Mouse (Mus musculus) thymus, postnatal 0 days (tissue): ENCODE results near the gene Gp1bb. TPM values are rescaled to one million over a fixed set of nuclear protein-coding genes. Genes with fewer than 3 reads are reported as not detected.

Experiments used
- DNase-seq: peaks from one replicate; pipeline ENCODE4 v3.0.0-alpha.2; 2015; ENCODE audit warnings: low spot score
- polyA plus RNA-seq: library from polyadenylated mRNA; unstranded; fragments of >200 nt; fragmentation: Nextera tagmentation; extraction: Ambion mirVana; gene quantifications from 2 replicates; pipeline ENCODE4 v1.2.1, GENCODE M21; 2015

Gp1bb gene
- polyA plus RNA-seq, 1 experiment from 2014 or later = 0.78 TPM

DNA sequence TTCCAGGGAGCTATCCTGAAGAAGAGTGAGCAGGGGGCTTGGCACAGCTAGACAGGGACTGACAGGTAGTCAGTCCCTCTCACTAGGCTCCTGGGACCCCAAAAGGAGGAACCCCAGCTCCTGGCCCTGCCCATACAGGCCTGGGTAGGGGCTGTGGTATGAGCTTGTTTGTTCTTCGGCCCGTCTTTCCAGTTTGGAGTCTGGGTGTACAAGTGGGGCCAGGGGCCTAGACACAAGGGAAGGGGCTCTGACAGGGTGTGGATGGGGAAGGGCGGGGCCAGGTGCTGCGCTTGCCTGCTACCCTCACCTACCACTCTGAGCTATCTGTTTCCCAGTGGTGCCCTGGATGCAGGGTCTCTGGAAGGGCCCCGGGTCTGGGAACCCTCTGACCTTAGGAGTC is 16.5 kb downstream of the Gp1bb start:
- no peak for DNase-seq

DNA sequence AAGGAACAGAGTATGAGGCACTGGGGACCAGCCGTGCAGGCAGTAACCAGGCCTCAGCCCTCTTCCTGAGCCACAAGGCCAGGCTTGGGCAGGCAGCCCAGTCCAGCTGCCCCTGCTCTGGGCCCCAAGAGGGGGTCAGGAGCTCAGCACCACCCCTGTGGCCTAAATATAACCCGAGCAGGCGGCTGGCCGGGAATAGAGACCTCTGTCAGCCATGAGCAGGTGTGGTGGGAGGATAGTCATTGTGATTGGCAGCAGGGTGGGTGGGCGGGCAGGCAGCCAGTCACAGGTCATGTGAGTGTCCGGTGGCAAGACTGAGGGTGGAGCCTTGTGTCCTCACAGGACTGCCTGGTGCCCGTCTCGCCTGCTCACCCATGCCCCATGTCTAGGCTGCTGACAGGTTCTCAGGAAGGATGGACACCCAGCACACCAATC is 17.9 kb downstream of the Gp1bb start:
- DNase-seq = no peak

DNA sequence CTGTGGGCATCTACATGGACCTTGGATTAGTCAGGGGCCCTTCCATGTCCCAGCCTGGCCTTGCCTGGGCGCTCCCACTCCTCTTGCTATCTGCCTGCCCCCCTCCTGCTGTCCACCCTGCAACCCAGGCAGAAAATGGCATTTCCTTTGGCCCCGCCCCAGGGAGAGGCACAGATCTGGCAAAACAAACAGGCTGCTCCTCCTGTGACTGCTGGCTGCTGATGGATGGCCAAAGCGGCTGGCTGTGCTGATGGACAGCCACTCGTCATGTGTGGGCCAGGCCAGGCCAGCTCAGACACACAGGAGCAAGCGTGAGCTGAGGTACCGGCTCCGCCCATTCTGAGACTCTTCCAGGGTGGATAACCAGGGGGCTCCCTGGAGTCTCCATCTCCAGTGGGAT is 20.8 kb downstream of the Gp1bb start:
- no peak for DNase-seq

DNA sequence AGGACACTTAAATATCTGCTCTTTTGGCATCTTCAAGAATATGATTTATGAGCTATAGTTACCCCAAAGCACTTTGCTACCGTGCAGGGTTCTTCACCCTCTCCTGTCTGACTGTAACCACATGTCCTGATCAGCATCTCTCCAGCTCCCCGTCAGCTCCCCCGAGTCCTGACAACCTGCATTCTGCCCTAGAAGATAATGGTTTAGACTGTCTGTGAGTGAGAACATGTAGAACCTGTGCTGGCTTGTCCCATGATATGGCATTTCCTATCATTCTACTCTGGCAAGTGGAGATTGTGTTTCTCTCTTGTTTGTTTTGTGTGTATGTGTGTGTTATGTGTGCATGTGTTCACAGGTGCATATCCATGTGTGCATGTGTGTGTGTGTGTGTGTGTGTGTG is 24.2 kb downstream of the Gp1bb start:
- DNase-seq = no peak

DNA sequence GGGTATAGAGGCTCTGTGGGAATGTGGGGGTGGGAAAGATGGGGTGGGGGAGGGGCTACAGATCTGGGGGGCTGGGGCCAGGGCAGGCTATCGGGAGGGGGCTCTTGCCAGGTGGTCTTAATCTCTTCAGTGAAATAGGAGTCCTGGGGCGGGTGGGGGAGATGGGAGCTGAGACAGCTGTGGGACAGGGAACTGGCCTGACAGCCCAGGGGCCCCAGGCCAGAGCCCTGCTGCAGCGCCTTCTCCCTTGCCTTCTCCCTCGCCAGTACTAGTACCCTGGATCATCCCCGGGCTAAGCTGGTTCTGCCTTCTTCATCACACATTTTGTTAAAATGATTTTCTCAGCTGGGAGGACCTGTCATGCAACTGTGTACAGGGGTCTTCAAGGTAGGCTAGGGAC is 25.9 kb downstream of the Gp1bb start:
- DNase-seq = no peak

DNA sequence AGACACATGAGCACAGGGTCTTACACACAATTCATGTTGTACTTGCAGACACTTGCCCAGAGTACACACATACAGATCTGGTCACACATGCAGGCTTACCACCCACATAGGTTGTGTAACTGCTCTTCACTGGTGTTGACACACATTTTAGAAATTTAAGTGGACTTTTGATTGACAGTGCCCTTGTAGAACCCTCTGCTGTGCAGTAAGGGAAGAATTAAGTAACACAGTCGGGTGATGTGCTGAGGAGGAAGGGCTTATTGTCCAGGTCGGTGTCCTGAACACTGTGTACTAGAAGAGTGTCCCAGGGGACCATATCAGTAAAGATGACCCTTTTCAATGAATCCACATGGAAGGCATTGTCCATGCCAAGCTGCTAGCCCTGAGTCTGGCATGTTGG is 28.3 kb downstream of the Gp1bb start:
- no peak for DNase-seq

DNA sequence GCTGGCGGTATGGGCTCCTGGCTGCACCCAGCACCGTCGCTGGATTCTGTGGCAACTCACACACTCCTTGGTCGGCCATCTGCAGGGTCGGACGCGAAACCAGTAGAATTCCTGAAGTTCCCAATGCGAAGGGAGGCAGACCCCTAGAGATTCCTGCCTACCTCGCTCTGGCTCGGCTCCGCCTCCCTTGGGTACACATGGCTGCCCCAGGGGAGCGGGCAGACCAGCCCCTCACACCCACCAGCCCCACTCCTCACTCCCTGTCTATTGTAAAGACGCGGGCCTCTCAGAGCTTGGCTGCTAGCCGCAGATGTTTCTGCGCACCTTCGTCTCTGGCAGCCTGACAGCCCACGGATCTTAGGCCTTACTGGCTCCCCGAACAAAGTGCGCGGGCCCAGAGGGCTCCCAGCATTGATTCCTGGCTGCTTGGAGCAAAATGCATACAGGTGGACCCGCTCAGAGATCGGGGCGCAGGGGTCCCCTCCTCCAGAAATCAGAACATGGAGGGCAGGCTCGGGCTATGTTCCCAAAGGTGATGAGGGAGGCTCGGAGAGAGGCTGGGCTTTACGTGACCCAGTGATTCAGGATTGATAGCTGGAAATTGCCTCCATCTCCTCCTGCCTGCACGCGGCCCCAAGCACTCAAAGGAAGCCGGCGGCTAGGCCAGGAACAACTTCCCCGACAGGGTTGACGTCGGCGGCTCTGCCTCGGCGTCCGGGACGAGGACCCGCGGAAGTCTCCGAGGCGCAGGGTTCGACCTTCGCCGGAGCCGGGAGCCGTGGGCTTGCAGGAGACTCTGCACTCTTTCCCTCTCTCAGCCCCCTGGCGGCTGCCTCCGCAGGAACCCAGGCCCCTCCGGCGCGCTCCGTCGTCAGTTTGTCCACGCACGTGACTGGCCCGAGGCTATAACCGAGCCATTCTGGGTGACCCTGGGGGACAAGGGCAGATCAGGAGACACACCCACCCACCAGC is 30.9 kb downstream of the Gp1bb start:
- DNase-seq = peak; percentile 44

DNA sequence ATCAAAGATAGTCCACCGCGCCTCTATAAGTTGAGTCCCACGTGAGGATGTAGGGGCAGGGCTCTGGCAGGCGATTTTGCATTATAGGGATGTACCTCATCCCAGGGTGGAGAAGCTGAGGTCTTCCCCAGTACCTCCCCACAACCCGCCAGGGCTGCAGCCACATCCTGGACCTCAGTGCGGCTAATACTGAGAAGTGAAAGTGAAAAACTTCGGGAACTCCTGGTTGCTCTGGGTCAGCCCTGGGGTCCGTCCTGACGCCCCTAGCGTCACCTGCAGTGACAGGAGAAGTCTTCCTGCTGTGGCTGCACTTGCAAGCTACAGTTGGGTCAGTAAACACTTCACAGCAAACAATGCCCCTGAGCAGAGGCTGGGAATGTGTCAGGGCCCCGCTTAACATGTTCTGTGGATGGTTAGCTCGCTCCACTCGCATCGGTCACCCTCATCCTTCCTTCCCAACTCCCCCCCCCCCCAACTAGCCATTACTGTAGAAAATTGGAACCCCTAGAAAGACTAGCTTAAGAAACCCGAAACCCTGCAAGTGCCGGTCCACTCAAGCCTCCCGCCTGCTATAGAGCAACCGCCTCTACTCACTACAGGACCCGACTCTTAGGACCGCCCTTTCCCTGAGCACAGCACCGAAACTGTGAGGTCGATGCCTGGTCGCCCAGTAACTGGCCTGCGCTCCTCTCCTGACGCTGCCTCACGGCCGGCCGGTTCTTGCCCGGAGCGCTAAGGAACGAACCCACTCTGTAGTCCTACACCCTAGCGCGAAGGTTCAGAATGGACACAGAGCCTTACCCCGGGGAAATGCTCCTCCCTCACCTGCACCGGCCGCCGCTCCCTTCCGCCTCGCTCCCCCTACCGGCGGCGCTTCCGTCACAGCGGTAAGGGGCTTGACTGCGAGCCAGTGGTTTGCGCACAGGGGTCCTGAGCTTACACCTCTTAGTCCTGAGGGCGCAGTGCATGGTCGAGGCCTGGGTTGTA is 32.1 kb downstream of the Gp1bb start, which contains the start of gene Tbx1:
Tbx1 (minus strand) TSS at position 868 of the 987 bp plus-strand sequence.
- peak; percentile 70 for DNase-seq

DNA sequence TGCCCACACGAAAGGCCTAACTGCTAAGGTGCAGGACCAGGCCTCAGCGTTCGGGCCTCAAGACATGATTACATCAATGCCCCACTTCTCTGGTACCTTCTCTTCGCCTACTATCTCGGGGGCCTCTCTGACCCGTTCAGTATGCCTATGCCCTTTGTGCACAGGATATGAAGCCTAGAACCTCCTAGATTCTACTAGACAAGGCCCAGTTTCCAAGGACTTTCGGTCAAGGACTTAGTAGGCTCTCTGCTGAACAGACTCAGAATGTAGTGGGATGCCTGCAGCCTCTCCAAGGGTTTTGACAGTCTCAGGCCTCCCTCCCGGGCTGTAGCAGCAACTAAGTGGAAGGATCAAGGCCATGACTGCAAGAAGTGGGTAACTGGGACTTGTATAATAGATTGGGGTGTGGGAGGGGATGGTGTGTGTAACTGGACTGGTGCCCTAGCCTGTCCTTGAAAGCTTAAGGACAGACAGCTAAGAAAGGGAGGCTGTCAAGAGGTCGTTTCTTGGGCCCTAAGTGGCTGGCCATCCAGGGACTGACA is 33.1 kb downstream of the Gp1bb start:
- DNase-seq = no peak

DNA sequence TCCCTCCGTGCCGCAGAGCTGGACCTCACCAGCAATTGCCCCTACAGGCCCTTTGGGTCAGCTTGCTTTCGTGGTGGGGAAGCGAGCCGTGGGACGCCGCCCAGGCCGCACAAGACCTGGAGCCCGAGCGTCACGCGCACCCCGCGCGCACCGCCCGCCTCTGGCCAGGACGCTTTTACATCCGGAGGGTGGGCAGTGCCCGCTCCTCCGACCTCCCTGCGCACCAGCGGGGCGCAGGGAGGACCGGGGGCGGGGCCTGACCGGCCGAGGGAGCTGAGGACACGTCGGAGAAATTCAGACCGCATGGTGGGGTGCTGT is 33.5 kb downstream of the Gp1bb start:
- no peak for DNase-seq

DNA sequence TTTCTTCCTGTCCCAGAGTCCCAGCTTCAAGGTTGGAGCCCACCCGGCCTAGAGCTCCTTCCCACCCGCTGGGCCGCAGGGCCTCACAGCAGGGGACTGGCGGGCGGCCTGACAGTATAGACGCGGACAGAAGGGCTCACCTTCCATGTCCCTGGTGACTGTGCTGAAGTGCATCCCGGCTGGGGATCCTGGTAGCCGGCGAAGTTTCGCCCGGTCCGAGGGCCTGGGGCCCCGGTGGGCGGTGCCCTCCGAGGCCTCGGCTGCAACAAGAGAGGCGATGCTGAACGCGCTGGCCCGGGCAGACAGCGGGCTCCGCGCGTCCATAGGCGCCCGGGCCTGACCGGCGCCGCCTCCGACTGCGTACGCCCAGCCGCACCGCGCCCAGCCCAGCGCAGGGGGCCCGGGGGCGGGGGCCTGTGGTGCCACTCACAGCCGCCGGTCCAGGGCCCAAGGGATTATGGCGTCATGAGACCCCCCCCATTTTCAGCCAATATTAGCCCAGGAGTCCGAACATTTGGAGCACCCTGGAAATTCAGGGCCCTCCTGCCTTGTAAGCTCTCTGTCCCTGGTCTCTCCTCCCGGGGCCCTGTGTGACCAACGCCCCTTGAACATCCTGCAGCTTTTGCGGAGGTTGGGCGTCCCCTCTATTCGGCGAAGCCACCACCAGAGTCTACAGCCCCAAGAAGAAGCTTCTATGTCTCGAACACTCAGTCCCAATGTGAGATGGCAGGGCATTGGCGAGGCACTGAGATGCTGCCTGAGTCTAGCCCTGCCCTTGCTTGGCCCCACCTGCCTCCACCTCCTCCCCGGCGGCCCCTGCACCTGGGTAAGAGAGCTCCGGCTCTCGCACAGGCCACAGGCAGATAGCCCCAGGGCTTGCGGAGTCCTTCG is 34.1 kb downstream of the Gp1bb start:
- DNase-seq = no peak

DNA sequence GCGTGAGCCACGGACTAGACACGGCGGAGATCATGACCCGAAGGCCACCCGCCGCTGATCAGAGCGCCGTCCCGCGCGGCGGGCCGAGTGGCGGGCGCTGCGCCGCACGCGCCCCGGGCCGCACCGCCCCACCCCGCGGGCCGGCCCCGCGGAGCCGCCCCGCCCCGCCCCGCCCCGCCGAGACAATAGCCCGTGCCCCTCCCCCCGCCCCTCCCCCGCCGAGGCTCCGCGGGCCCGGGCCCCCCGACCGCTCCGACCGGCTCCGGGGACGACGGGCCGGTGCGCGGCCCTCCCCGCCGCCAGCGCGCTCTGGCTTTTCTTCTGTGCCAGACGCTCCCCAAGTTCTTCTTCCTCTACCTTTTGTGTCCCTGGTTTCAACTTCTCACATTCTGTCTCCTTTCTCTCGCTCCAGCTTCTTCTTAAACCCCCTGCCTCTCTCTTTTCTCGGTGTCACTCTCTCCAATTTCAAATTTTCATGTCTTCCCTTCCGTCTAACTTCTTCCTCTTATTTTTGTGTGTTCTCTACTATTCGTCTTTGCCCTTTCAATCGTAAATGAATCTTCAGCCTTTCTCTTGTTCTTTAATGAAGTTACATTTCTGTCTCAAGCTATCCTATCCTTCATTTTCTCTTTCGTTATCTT is 35.2 kb downstream of the Gp1bb start:
- DNase-seq = no peak

DNA sequence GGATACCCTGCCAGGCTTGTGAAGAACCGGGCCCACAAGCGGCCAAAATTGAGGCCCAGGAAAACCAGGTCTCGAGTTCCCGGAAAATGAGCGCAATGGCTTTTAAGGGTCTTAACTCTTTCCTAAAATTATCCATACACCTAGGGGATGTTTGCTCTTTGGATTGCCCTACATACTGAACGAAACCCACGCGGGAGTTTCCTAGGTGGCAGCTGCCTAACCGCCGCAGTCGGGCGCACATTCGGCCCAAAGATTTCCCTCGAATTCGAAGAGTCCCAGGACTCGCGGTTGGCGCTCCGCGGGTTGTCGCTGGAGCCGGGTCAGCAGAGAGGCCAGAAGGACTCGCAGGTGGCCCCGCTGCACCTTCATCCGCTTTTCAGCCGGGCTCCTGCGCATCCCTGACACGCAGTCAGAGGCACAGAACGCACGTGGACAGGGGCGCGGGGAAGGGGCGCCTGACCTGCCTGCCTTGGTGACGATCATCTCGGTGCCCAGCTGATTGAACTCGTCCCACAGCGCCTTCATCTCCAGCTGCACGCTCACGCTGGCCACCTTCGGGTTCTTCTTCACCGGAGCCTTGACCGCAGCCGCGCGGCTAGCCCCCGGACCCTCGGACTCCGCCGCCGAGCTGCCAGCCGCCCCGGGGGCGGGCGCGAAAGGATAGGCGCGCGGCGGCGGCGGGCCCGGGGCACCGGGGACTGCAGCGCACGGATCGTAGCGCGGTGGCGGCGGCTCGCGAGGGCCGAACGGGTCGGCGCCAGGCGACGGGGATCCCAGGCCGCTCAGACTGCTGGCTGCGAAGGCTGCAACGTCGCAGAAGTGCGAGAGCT is 35.9 kb downstream of the Gp1bb start:
- no peak for DNase-seq

DNA sequence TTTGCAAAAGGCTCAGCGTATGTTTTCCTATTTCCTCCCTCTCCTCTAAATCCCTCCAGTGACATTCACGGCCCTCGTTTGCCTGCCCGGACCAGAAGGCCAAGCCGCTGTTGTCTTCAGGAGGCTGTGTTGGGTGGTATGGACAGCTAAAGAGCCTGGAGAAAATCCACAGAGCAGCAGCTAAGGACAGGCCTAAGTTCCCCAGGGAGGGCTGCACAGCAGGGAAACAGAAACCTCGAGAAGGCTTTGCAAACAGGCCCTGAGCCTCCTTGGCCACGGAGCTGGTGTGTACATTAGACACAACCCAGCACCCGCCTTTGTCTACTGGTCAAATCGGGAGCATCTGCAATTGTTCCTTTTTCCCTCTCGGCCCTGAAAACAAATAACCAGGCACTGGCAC is 36.5 kb downstream of the Gp1bb start:
- no peak for DNase-seq

DNA sequence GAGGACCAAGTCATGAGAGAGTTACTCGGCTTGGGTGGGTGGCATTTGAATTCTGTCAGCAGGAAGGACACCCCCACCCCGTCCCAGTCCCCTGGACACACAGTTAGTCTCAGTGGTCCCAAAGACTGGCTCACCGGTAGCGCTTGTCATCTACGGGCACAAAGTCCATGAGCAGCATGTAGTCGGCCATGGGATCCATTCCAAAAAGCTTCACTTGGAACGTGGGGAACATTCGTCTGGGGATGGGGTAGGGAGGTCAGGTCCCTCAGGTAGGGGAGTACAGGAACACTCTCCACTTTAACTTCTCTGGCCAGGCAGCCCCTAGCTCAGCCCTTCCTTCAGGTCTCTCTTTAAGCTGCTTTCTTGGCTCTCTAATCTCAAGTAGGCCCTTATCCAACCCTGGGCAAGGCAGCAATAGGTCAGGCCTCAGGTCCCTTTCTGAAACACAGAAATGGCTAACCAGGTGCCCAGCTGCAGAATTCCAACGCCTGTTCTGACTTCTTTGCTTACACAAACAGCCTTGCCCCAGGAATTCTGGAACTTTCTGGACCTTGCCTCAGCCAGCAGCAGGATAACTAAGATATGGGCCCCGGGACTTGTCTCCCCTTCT is 37.2 kb downstream of the Gp1bb start:
- no peak for DNase-seq

DNA sequence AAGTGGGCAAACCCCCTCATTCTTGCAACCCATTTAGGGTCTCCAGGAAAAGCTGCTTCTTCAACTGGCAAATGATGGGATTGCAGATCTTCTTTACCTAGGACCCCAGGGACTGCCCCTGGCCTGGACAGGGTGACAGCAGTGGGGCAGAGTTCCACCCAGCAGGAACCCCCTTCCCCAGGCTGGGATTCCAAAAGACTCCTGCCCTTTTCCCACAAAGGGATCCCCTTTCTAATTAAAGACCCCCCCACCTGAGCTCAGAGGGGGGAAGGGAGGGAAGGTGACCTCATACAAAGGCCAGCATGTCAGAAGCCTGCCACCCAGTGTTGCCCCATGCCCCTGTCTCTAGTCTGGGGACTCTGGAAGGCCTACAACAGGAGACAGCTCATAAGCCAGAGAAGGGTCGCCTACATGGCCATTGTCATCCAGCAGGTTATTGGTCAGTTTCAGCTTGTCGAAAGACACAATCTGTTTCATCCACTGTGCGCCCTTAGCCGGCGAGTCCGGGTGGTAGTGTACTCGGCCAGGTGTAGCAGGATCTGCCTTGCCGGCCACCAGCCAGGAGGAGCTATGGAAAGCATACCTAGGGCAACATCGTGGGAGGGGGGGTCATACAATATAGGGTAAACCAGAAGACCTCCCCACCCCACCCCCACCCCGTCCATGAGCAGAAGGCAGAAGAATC is 38.4 kb downstream of the Gp1bb start:
- DNase-seq = no peak

DNA sequence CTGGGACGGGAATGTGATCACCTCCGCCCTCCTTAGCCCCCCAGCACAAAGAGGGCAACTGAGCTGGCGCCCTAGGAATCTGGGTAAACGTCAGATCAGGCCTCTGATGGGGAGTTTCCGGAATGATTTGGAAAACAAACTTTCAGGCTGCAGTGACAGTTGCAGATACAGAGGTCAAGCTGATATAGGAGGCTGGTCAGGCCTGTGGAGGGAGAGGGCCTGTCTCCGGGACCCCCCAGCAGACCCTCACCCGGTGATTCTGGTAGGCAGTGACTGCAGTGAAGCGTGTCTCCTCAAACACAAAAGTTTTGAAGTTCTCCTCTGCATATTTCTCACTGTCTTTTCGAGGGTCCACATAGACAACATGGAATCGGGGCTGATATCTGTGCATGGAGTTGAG is 39.0 kb downstream of the Gp1bb start:
- no peak for DNase-seq

DNA sequence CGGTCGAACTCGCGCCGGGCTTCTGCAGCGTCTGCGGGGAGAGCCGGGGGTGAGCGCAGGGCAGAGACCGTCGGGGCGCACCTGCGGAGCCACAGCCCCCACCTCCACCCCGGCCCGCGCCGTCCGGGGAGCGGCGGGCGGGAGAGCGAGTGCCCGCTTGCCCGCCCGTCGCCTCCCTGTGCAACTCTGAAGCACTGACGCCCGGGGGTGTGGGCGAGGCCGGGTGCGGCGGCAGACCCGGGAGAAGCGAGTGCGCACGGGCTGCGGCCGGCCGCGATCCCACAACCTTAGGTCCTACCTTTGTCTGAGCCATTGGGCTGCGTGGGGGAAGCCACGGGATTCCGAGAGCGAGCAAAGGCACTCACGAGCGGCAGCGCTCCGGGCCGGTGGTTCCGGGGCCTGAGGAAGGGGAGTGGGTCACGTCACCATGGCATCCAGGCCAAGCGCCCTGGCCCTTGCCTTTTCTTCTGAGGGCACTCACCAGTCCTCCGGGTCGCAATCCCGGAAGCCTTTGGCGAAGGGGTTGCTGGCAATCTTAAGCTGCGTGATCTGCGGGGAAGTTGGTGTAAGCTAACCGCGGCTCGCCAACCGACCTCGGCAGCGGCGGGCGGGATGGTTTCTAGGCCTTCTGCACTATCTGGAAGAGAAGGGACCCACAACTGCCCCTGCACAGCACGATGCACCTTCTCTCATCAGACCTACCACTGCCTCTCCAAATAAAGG is 39.6 kb downstream of the Gp1bb start:
- no peak for DNase-seq
